Mouse (Mus musculus): ENCODE data around the gene March11. TPM values are rescaled to one million over a fixed set of nuclear protein-coding genes. Genes with fewer than 3 reads are reported as not detected.

March11 gene
- total and polyA plus RNA-seq, 3 experiments: not detected

GRCm38 (mm10) chr15:26425284-26425683, 116.4 kb downstream of the March11 start:
- no peak for DNase-seq (ENCODE audit: low read depth, low spot score)
- H3K36me3 ChIP-seq (ENCODE audit: control insufficient read depth in 1 of 2, insufficient read depth in 2 of 2, low read length in 2 of 2): no peaks in the 10 kb centered on the region
- TF ChIP-seq ZKSCAN1 (IDR thresholded peaks at IDR 0.05; ENCODE audit: low read depth, low read length) (no peak), E2F4 (IDR thresholded peaks at IDR 0.05; ENCODE audit: borderline replicate concordance, low read depth, low read length) (no peak), ZMIZ1 (IDR thresholded peaks at IDR 0.05; ENCODE audit: low read depth, low read length) (no peak), POLR2A (IDR thresholded peaks at IDR 0.05; ENCODE audit: control insufficient read depth in 1 of 2, insufficient read depth in 1 of 2, low read depth in 1 of 2, low read length in 2 of 2, poor library complexity in 1 of 2) (no peak), NRF1 (IDR thresholded peaks at IDR 0.05; ENCODE audit: insufficient read depth, low read depth, low read length, poor library complexity, severe bottlenecking) (no peak), CHD1 (IDR thresholded peaks at IDR 0.05; ENCODE audit: low read depth, low read length) (no peak), RCOR1 (IDR thresholded peaks at IDR 0.05; ENCODE audit: low read depth, low read length) (no peak), MEF2A (IDR thresholded peaks at IDR 0.05; ENCODE audit: extremely low read depth, insufficient replicate concordance, low read depth, low read length, poor library complexity, severe bottlenecking) (no peak), MAFK (IDR thresholded peaks at IDR 0.05; ENCODE audit: borderline replicate concordance, low read depth, low read length) (no peak), GABPA (IDR thresholded peaks at IDR 0.05; ENCODE audit: low read depth, low read length) (no peak), CHD2 (IDR thresholded peaks at IDR 0.05; ENCODE audit: low read length) (no peak)
- no peaks in the 10 kb centered on the region for H3K9me3 ChIP-seq (replicated peaks; ENCODE audit: insufficient read depth, low read length)
- H3K27me3 ChIP-seq (ENCODE audit: control insufficient read depth in 1 of 2, insufficient read depth in 2 of 2, low read length in 2 of 2): no peaks in the 10 kb centered on the region
- H3K4me3 ChIP-seq (ENCODE audit: control insufficient read depth in 1 of 2, insufficient read depth in 1 of 2, low read depth in 2 of 2, low read length in 2 of 2): no peak overlapping the region
- no peak overlapping the region for H3K9ac ChIP-seq (ENCODE audit: control insufficient read depth, low read depth, low read length, poor library complexity, severe bottlenecking)
- no peaks in the 10 kb centered on the region for H3K4me1 ChIP-seq (ENCODE audit: control insufficient read depth in 1 of 2, insufficient read depth in 2 of 2, low read length in 2 of 2)
- no peaks in the 10 kb centered on the region for H3K79me2 ChIP-seq (ENCODE audit: control insufficient read depth, insufficient read depth, low read length, poor library complexity)
- H3K27ac ChIP-seq (ENCODE audit: control insufficient read depth, low read depth, low read length): no peak overlapping the region

GRCm38 (mm10) chr15:26426231-26426630, 117.4 kb downstream of the March11 start:
- H3K27me3 ChIP-seq (ENCODE audit: control insufficient read depth in 1 of 2, insufficient read depth in 2 of 2, low read length in 2 of 2): no peaks in the 10 kb centered on the region
- H3K9me3 ChIP-seq (replicated peaks; ENCODE audit: insufficient read depth, low read length): no peaks in the 10 kb centered on the region
- H3K4me1 ChIP-seq (ENCODE audit: control insufficient read depth in 1 of 2, insufficient read depth in 2 of 2, low read length in 2 of 2): no peaks in the 10 kb centered on the region
- no peaks in the 10 kb centered on the region for H3K36me3 ChIP-seq (ENCODE audit: control insufficient read depth in 1 of 2, insufficient read depth in 2 of 2, low read length in 2 of 2)
- no peaks in the 10 kb centered on the region for H3K79me2 ChIP-seq (ENCODE audit: control insufficient read depth, insufficient read depth, low read length, poor library complexity)
- no peak overlapping the region for H3K27ac ChIP-seq (ENCODE audit: control insufficient read depth, low read depth, low read length)
- DNase-seq (ENCODE audit: low read depth, low spot score): no peak
- H3K9ac ChIP-seq (ENCODE audit: control insufficient read depth, low read depth, low read length, poor library complexity, severe bottlenecking): no peak overlapping the region
- TF ChIP-seq HCFC1 (IDR thresholded peaks at IDR 0.05; ENCODE audit: low read depth, low read length) (no peak), ZC3H11A (IDR thresholded peaks at IDR 0.05; ENCODE audit: low read depth, low read length) (no peak), TAL1 (IDR thresholded peaks at IDR 0.05; ENCODE audit: low read length) (no peak), POLR2AphosphoS5 (IDR thresholded peaks at IDR 0.05; ENCODE audit: borderline replicate concordance, low read depth, low read length) (no peak), MEF2A (IDR thresholded peaks at IDR 0.05; ENCODE audit: extremely low read depth, insufficient replicate concordance, low read depth, low read length, poor library complexity, severe bottlenecking) (no peak), POLR2A (IDR thresholded peaks at IDR 0.05; ENCODE audit: control insufficient read depth in 1 of 2, insufficient read depth in 1 of 2, low read depth in 1 of 2, low read length in 2 of 2, poor library complexity in 1 of 2) (no peak), E2F4 (IDR thresholded peaks at IDR 0.05; ENCODE audit: borderline replicate concordance, low read depth, low read length) (no peak), MAZ (IDR thresholded peaks at IDR 0.05; ENCODE audit: low read depth, low read length) (no peak), JUND (IDR thresholded peaks at IDR 0.05; ENCODE audit: low read depth, low read length) (no peak), NRF1 (IDR thresholded peaks at IDR 0.05; ENCODE audit: insufficient read depth, low read depth, low read length, poor library complexity, severe bottlenecking) (no peak)
- no peak overlapping the region for H3K4me3 ChIP-seq (ENCODE audit: control insufficient read depth in 1 of 2, insufficient read depth in 1 of 2, low read depth in 2 of 2, low read length in 2 of 2)
